Mouse (Mus musculus) neural tube, embryonic 12.5 days (tissue): ENCODE measurements around the gene Slc1a5. TPM values are rescaled to one million over a fixed set of nuclear protein-coding genes. Genes with fewer than 3 reads are reported as not detected.
A peak's percentile ranks its signal among the peaks of the same experiment; 100 is the strongest.

Experiments
- ATAC-seq: fragments of 200-750 bp; cut with Nextera tagmentation; 2 replicates; pipeline ENCODE4 v1.8.0; 2017; ENCODE audit warnings: low read depth, mild to moderate bottlenecking, moderate TSS enrichment, moderate library complexity; ENCODE audit not compliant: low FRiP score
- H3K27ac ChIP-seq: fragments of 300-500 bp; sonication (generic); 2 replicates; pipeline ENCODE4 v1.5.1; 2016
- H3K27me3 ChIP-seq: fragments of 300-500 bp; sonication (generic); replicated peaks from 2 replicates; pipeline ENCODE4 v1.6.1; 2016; ENCODE audit warnings: mild to moderate bottlenecking
- H3K36me3 ChIP-seq: fragments of 300-500 bp; sonication (generic); 2 replicates; pipeline ENCODE4 v1.6.1; 2016; ENCODE audit warnings: mild to moderate bottlenecking
- H3K4me1 ChIP-seq: fragments of 300-500 bp; sonication (generic); 2 replicates; pipeline ENCODE4 v1.6.1; 2016
- H3K4me2 ChIP-seq: fragments of 300-500 bp; sonication (generic); replicated peaks from 2 replicates; pipeline ENCODE4 v1.6.1; 2016; ENCODE audit warnings: mild to moderate bottlenecking
- H3K4me3 ChIP-seq: fragments of 300-500 bp; sonication (generic); 2 replicates; pipeline ENCODE4 v1.5.1; 2016
- H3K9ac ChIP-seq: fragments of 300-500 bp; sonication (generic); 2 replicates; pipeline ENCODE4 v1.6.1; 2016; ENCODE audit warnings: mild to moderate bottlenecking
- H3K9me3 ChIP-seq: fragments of 300-500 bp; sonication (generic); 2 replicates; pipeline ENCODE4 v1.6.1; 2016; ENCODE audit warnings: mild to moderate bottlenecking
- WGBS: fragments of 180-500 bp; shearing (Covaris S2); methylation state at CpG from one replicate; pipeline ENCODE4 v1.1.7; 2016; 5-methylcytosine and 5-hydroxymethylcytosine counted together
- polyA plus RNA-seq: library from polyadenylated mRNA; unstranded; fragments of >200 nt; fragmentation: Nextera tagmentation; extraction: Ambion mirVana; gene quantifications from 2 replicates; pipeline ENCODE4 v1.2.1, GENCODE M21; 2016

Slc1a5 gene
- polyA plus RNA-seq, 1 experiment from 2014 or later = 17.8 TPM

DNA sequence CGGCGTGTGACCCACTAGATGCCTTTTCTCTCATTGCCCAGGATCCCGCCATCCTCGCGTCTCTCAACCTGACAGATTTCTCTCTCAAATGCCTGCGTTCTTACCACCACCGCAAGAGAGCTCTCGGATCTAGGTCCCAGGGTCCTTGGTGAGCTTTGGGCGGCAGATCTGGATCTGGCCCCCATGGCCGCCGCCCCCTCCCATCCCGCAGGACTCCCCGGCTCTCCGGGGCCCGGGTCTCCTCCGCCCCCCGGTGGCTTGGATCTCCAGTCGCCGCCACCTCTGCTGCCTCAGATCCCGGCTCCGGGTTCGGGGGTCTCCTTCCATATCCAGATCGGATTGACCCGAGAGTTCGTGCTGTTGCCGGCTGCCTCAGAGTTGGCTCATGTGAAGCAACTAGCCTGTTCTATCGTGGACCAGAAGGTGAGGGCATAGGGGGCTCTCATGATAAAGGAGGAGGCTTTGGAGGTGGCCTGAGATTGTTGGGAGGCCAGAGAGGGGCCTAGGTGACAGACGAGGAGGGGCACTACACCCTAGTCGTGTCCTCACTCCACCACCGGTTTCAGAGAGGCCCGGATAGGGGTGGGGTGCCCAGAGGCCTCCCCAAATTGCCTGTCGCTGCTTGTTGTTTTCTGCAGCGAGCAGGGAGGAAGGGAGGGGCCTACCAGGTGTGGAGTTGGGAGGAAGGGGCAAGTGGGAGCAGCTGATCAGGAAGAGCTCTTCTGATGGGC, 62.5 kb downstream of the Slc1a5 start:
- ATAC-seq = no peak
- peak overlapping the region; percentile 97 for H3K4me2 ChIP-seq
- no peaks in the 10 kb centered on the region for H3K27me3 ChIP-seq
- no peaks in the 10 kb centered on the region for H3K9me3 ChIP-seq
- H3K9ac ChIP-seq = peak overlapping the region; percentile 76
- H3K4me3 ChIP-seq = peak overlapping the region; percentile 56
- 4% methylated on average over 33 of the region's 33 CpGs for WGBS
- H3K36me3 ChIP-seq = peaks cover 38% of the 10 kb centered on the region
- H3K4me1 ChIP-seq = peaks cover 30% of the 10 kb centered on the region
- no peak overlapping the region for H3K27ac ChIP-seq

DNA sequence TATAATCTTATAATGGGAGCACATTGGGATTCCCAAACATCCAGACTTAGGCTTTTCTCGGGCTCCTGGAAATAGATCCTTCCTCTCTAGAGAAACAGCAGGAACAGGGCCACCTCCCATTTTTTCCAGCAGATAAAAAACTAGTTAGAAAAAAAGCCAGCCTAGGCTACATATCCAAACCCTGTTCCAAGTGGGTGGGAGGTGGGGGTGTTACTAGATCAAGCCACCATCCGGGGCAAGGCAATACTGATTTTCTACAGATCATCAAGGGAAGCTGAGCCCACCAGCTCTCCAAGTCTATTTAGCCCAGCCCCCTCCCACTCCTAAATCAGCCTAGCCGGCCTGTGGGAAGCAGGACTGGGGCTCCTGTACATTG, 63.5 kb downstream of the Slc1a5 start:
- Histone ChIP-seq H3K4me1 (peaks cover 30% of the 10 kb centered on the region), H3K27ac (no peak overlapping the region), H3K9ac (no peak overlapping the region), H3K27me3 (no peaks in the 10 kb centered on the region), H3K4me3 (no peak overlapping the region), H3K36me3 (peaks cover 38% of the 10 kb centered on the region), H3K4me2 (peak overlapping the region; percentile 97), H3K9me3 (no peaks in the 10 kb centered on the region)
- WGBS = 62% methylated on average over 3 of the region's 3 CpGs
- no peak for ATAC-seq

DNA sequence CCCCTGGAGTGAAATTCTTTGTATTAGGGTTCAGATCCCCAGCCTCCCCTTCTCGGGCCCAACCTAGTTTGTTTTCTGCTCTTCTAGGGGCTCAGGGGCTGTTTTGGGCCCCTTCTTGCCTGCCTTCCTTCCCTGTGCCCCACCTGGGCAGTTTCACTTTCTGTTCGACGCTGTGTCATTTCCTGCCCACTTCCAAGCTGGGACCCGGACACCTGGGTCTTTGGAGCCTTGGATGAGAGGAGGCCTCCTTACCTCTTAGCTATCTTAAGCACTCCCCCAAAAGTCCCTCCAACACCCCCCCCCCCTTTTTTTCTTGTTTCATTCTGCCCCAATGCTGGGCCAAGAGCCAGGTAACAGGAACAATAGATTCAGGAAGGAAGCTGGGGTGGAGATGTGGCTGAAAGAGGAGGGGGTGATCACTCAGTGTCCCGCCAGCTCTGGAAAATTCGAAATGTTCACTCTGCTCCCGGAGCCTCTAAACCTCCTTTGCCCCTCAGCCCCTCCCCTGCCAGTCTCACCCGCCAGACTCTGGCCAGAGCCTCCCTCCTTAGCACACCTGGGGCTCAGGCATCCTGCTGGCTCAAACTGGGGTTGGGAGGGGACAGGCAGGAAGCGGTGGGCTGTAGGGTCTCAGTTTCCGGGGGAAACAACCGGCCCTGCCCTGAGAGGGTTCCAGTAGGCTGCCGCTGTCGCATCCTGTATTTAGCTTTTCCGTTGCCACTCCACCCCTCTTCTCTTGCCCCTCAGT, 64.1 kb downstream of the Slc1a5 start:
- Histone ChIP-seq H3K4me3 (no peak overlapping the region), H3K36me3 (peaks cover 38% of the 10 kb centered on the region), H3K4me2 (peak overlapping the region; percentile 97), H3K9me3 (no peaks in the 10 kb centered on the region), H3K4me1 (peaks cover 30% of the 10 kb centered on the region), H3K27me3 (no peaks in the 10 kb centered on the region), H3K9ac (peak overlapping the region; percentile 8; the same call in 1 of the 2 replicates), H3K27ac (no peak overlapping the region)
- no peak for ATAC-seq
- WGBS = 39% methylated on average over 14 of the region's 14 CpGs

DNA sequence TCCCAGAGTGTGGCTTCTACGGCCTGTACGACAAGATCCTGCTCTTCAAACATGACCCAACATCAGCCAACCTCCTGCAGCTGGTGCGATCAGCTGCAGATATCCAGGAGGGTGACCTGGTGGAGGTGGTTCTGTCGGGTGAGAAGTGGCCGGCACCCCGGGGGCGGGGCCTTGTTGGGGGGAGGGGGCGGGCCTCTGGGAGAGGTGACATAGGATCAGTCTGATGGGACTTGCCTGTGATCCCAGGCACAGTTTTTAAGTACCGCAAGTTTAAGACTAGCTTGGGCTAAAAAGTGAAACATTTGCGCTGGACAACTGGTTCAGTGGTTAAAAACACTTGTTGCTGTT, 64.7 kb downstream of the Slc1a5 start:
- Histone ChIP-seq H3K4me1 (peaks cover 30% of the 10 kb centered on the region), H3K27me3 (no peaks in the 10 kb centered on the region), H3K36me3 (peaks cover 37% of the 10 kb centered on the region), H3K9ac (no peak overlapping the region), H3K4me2 (peak overlapping the region; percentile 97), H3K9me3 (no peaks in the 10 kb centered on the region), H3K4me3 (no peak overlapping the region), H3K27ac (no peak overlapping the region)
- 33% methylated on average over 10 of the region's 10 CpGs for WGBS
- no peak for ATAC-seq

DNA sequence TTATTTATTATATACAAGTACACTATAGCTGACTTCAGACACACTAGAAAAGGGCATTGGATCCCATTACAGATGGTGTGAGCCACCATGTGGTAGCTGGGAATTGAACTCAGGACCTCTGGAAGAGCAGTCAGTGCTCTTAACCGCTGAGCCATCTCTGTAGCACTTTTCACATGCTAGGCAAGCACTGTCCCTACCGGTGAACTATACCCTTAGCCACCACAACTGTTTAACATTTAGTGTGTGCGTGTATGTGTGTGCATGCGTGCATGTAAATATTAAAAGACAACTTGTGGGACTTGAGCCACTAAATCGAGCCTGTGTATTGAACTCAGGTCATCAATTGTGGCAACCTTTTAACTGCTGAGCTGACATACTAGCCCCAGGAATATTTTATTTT, 65.6 kb downstream of the Slc1a5 start:
- Histone ChIP-seq H3K9ac (no peak overlapping the region), H3K27me3 (no peaks in the 10 kb centered on the region), H3K36me3 (peaks cover 27% of the 10 kb centered on the region), H3K4me2 (no peak overlapping the region), H3K9me3 (no peaks in the 10 kb centered on the region), H3K27ac (no peak overlapping the region), H3K4me3 (no peak overlapping the region), H3K4me1 (peaks cover 30% of the 10 kb centered on the region)
- no peak for ATAC-seq
- 95% methylated on average over 5 of the region's 5 CpGs for WGBS

DNA sequence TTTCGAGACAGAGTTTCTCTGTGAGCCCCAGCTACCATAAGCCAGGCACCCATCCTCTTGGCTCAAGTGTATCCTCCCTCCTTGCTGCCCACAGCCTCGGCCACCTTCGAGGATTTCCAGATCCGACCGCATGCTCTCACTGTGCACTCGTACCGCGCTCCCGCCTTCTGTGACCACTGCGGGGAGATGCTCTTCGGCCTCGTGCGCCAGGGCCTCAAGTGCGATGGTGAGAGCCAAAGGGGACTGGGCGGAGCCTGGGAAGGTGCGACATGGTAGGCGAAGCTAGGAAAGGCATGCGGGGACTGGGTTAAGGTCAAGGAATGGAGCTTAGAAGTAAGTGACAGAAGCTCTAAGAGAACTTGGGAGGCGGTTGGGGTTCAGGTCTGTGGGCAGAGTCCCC, 66.4 kb downstream of the Slc1a5 start:
- H3K4me1 ChIP-seq = peaks cover 24% of the 10 kb centered on the region
- 87% methylated on average over 19 of the region's 19 CpGs for WGBS
- no peak for ATAC-seq

More for the DNA sequence above, 66.4 kb downstream of the Slc1a5 start:
- no peak overlapping the region for H3K4me3 ChIP-seq
- H3K27me3 ChIP-seq = no peaks in the 10 kb centered on the region
- no peak overlapping the region for H3K27ac ChIP-seq
- no peaks in the 10 kb centered on the region for H3K9me3 ChIP-seq
- H3K36me3 ChIP-seq = peaks cover 25% of the 10 kb centered on the region
- no peak overlapping the region for H3K9ac ChIP-seq
- no peak overlapping the region for H3K4me2 ChIP-seq

Other genes with a start within 250 kb of the Slc1a5 start
- 33.5 and 36.8 TPM in 2 replicates for gene Arhgap35, start 166.3 kb upstream of the Slc1a5 start, polyA plus RNA-seq
- not detected in 2 replicates for gene Ceacam15, start 105.6 kb upstream of the Slc1a5 start, polyA plus RNA-seq
- not detected in 2 replicates for gene Ceacam9, start 59.4 kb upstream of the Slc1a5 start, polyA plus RNA-seq
- 286 and 298 TPM in 2 replicates for gene Ap2s1, start 42.9 kb upstream of the Slc1a5 start, polyA plus RNA-seq
- gene Strn4, start 34.5 kb downstream of the Slc1a5 start, polyA plus RNA-seq = 170 and 172 TPM in 2 replicates
- 35.7 and 36.2 TPM in 2 replicates for gene Fkrp, start 35.4 kb downstream of the Slc1a5 start, polyA plus RNA-seq
- gene Prkd2, start 61.6 kb downstream of the Slc1a5 start, polyA plus RNA-seq = 9.5 and 10.4 TPM in 2 replicates
- gene Dact3, start 94.0 kb downstream of the Slc1a5 start, polyA plus RNA-seq = 9.0 and 10.2 TPM in 2 replicates
- gene Gng8, start 110.4 kb downstream of the Slc1a5 start, polyA plus RNA-seq = 8.4 and 9.6 TPM in 2 replicates
- gene Ptgir, start 125.2 kb downstream of the Slc1a5 start, polyA plus RNA-seq = 1.5 and 3.0 TPM in 2 replicates
- 213 and 232 TPM in 2 replicates for gene Calm3, start 142.8 kb downstream of the Slc1a5 start, polyA plus RNA-seq
- 40.2 and 47.5 TPM in 2 replicates for gene Pnmal2, start 163.3 kb downstream of the Slc1a5 start, polyA plus RNA-seq
- gene Pnmal1, start 178.3 kb downstream of the Slc1a5 start, polyA plus RNA-seq = 25.6 and 26.2 TPM in 2 replicates
- 1.5 and 2.0 TPM in 2 replicates for gene Gm42372, start 201.7 kb downstream of the Slc1a5 start, polyA plus RNA-seq
- gene Ccdc8, start 211.4 kb downstream of the Slc1a5 start, polyA plus RNA-seq = 7.9 and 15.3 TPM in 2 replicates
- gene Ppp5c, start 246.6 kb downstream of the Slc1a5 start, polyA plus RNA-seq = 112 and 113 TPM in 2 replicates